In the genomic region with DNA sequence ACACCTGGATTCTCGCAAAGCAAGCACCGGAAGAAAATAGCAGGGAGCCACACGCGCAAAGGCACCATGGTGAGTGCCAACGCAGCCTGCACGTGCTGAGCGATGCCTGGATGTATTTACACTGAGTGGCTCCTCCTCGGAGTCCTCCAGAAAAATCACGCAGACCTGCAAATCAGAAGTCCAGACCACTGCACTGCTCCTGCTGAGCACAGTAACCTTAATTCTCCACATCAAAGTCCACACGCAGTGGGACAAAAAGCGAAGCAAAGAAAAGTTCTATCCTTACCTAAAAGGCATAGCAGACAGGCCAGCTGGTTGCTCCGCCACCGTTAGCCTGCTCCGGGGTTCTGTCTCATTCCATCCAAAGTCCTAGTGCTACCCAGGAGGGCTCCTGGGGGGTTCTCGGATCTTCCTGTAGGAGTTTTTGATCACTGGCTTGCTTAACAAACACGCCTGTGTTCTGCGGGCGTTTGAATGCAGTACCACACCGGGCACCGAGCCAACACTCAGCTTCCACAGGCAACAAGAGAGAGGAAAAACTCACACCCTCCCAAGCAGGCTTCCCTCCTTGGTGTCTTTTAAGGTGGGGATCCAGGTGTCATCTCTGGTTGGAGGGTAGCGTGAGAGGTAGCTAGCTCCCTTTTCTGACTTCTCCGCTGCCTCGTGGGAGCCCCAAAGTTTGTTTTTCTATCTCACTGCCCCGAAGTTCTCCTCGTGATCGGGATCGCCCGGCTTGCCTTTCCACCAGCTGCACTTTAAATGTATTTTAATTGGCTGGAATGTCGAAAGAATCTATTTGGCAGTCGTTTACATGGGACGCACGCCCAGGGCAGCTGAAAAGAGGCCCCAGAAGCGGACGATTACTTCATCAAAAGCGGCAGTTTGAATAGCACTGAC, we compare ENCODE assay signal across 8 mouse cellular contexts. TPM values are rescaled to one million over a fixed set of nuclear protein-coding genes. Genes with fewer than 3 reads are reported as not detected.
DNase-seq lines count a peak whose midpoint lies in the region; ATAC-seq and TF ChIP-seq lines count a peak whose summit lies in the region.

A gene (minus strand): TSS at position 769 of the 897 bp plus-strand sequence.

- intact Hi-C loops in left cerebral cortex, postnatal 25 days (cut with DNase I) = loop anchor here (5.0 kb wide), 2 partner anchors 93 to 97 kb away; no protein-coding TSS in a partner anchor

- H3K9ac ChIP-seq in embryonic facial prominence, embryonic 12.5 days = peak within 1 kb of the TSS; percentile 20; the same call in 1 of the 2 replicates
- H3K9ac ChIP-seq in intestine, postnatal 0 days (ENCODE audit: low read depth, low read length) = peak within 1 kb of the TSS; percentile 1; the same call in 1 of the 2 replicates

- WGBS in embryonic facial prominence, embryonic 12.5 days = 1% methylated on average over 35 of the region's 35 CpGs
- WGBS in intestine, postnatal 0 days = 2% methylated on average over 35 of the region's 35 CpGs

- no peaks in the 10 kb centered on the region for H3K9me3 ChIP-seq in embryonic facial prominence, embryonic 12.5 days
- H3K9me3 ChIP-seq in intestine, postnatal 0 days (ENCODE audit: control insufficient read depth) = no peaks in the 10 kb centered on the region

- peak; percentile 31; the same call in 1 of the 2 replicates for ATAC-seq in embryonic facial prominence, embryonic 12.5 days (ENCODE audit: insufficient number of reproducible peaks, insufficient read depth, low FRiP score, low TSS enrichment)
- 0 out of 2 replicates have a peak, but pooled peaks have one; percentile 33 for ATAC-seq in intestine, postnatal 0 days

- peak within 1 kb of the TSS; percentile 33 for H3K4me3 ChIP-seq in embryonic facial prominence, embryonic 12.5 days
- peak within 1 kb of the TSS; percentile 38 for H3K4me3 ChIP-seq in intestine, postnatal 0 days (ENCODE audit: low read depth, low read length)

- peak within 1 kb of the TSS; percentile 51 for H3K27ac ChIP-seq in embryonic facial prominence, embryonic 12.5 days
- H3K27ac ChIP-seq in intestine, postnatal 0 days (ENCODE audit: low read depth, low read length) = no peak within 1 kb of the TSS

- H3K4me1 ChIP-seq in embryonic facial prominence, embryonic 12.5 days = peaks cover 14% of the 10 kb centered on the region
- no peaks in the 10 kb centered on the region for H3K4me1 ChIP-seq in intestine, postnatal 0 days (replicated peaks; ENCODE audit: control insufficient read depth, insufficient read depth, low read length)

- TF ChIP-seq CTCF in intestine, postnatal 0 days (IDR thresholded peaks at IDR 0.05; ENCODE audit: low read depth) = no peak

- DNase-seq in adrenal gland, postnatal 14 days = peak; percentile 66
- peak; percentile 83 to 86 for DNase-seq in heart, adult 18-20 months
- peak; percentile 77 to 78 for DNase-seq in left cerebral cortex, postnatal 25 days (ENCODE audit: low spot score in 2 of 2)
- peak; percentile 66 for DNase-seq in mesoderm, embryonic 11.5 days (ENCODE audit: low read depth, low spot score)
- DNase-seq in skeletal muscle tissue, adult 2 months (ENCODE audit: low read depth, low spot score) = peak; percentile 69
- no peak for DNase-seq in c-Kit-positive CD71-positive TER-119-positive erythroid progenitor cells, embryonic 14.5 days (ENCODE audit: low spot score)

- peak within 1 kb of the TSS; percentile 72 for H3K4me2 ChIP-seq in embryonic facial prominence, embryonic 12.5 days (replicated peaks)
- H3K4me2 ChIP-seq in intestine, postnatal 0 days (replicated peaks; ENCODE audit: low read depth) = peak within 1 kb of the TSS; percentile 67

- H3K36me3 ChIP-seq in embryonic facial prominence, embryonic 12.5 days = no peaks in the 10 kb centered on the region
- no peaks in the 10 kb centered on the region for H3K36me3 ChIP-seq in intestine, postnatal 0 days (ENCODE audit: control insufficient read depth, insufficient read depth)

- peaks cover 3% of the 10 kb centered on the region; the same call in 1 of the 2 replicates for H3K27me3 ChIP-seq in embryonic facial prominence, embryonic 12.5 days
- H3K27me3 ChIP-seq in intestine, postnatal 0 days (replicated peaks; ENCODE audit: control insufficient read depth, insufficient read depth, low read length) = no peaks in the 10 kb centered on the region; the same call in 1 of the 2 replicates

RNA-seq across cellular contexts. Expression of the gene that starts here (rescaled TPM):
- total RNA-seq in adrenal gland, postnatal 14 days (2021) = 24.4 and 39.6 TPM in 2 replicates
- polyA plus RNA-seq in embryonic facial prominence, embryonic 12.5 days (2016; fragmentation: Nextera tagmentation; extraction: Ambion mirVana) = 6.9 and 8.2 TPM in 2 replicates
- 10 to 100 TPM in 1 of 2 experiments, 1 to 10 TPM in 1; 8.8 to 10.9 TPM for total RNA-seq in heart, adult 18-20 months (2021)
- polyA plus RNA-seq in intestine, postnatal 0 days (2015; fragmentation: Nextera tagmentation; extraction: Ambion mirVana) = 12.3 and 14.9 TPM in 2 replicates
- 1 to 10 TPM; 5.6 to 7.2 TPM for total RNA-seq in left cerebral cortex, postnatal 25 days (2021)
